Mouse (Mus musculus) MEL (cell line): ENCODE results near the gene Bpgm. TPM values are rescaled to one million over a fixed set of nuclear protein-coding genes. Genes with fewer than 3 reads are reported as not detected.

ENCODE experiments used
- DNase-seq: peaks from one replicate; pipeline ENCODE4 v3.0.0; 2011; ENCODE audit warnings: low read depth, low spot score
- H3K27ac ChIP-seq: 2 replicates; pipeline ENCODE4 v1.5.1; 2012; ENCODE audit warnings: low read depth, mild to moderate bottlenecking, control low read depth, low read length, moderate library complexity; ENCODE audit not compliant: control insufficient read depth
- H3K27me3 ChIP-seq, 2 experiments: fragments of 150-350 bp in 1 of 2; sonication (generic) in 1 of 2; 2 replicates each; pipeline ENCODE4 v1.6.1; 2012; ENCODE audit warnings: low read length in 2 of 2, mild to moderate bottlenecking in 2 of 2, improper control_type of control experiment in 1 of 2, moderate library complexity in 1 of 2; ENCODE audit not compliant: insufficient read depth in 2 of 2, control insufficient read depth in 1 of 2
- H3K36me3 ChIP-seq, 2 experiments: 2 replicates each; pipeline ENCODE4 v1.6.1; 2012 to 2014; ENCODE audit warnings: low read length in 2 of 2, improper control_type of control experiment in 1 of 2, inconsistent platforms in 1 of 2, mild to moderate bottlenecking in 1 of 2; ENCODE audit not compliant: insufficient read depth in 2 of 2, control insufficient read depth in 1 of 2
- H3K4me1 ChIP-seq, 2 experiments: fragments of 150-350 bp in 1 of 2; sonication (generic) in 1 of 2; 2 replicates each; pipeline ENCODE4 v1.6.1; 2012; ENCODE audit warnings: low read length in 2 of 2, improper control_type of control experiment in 1 of 2, mild to moderate bottlenecking in 1 of 2; ENCODE audit not compliant: insufficient read depth in 2 of 2, control insufficient read depth in 1 of 2
- H3K4me3 ChIP-seq, 2 experiments: fragments of 150-350 bp in 1 of 2; sonication (generic) in 1 of 2; 2 replicates each; pipeline ENCODE4 v1.5.1; 2012; ENCODE audit warnings: low read depth in 2 of 2, low read length in 2 of 2, mild to moderate bottlenecking in 2 of 2, moderate library complexity in 2 of 2, control low read depth in 1 of 2, improper control_type of control experiment in 1 of 2; ENCODE audit not compliant: control insufficient read depth in 1 of 2, insufficient read depth in 1 of 2
- H3K79me2 ChIP-seq: 2 replicates; pipeline ENCODE4 v1.6.1; 2012; ENCODE audit warnings: mild to moderate bottlenecking, low read length, moderate library complexity; ENCODE audit not compliant: control insufficient read depth, poor library complexity, insufficient read depth
- H3K9ac ChIP-seq: 2 replicates; pipeline ENCODE4 v1.6.1; 2012; ENCODE audit warnings: low read depth, mild to moderate bottlenecking, control low read depth, low read length, moderate library complexity; ENCODE audit not compliant: control insufficient read depth, poor library complexity, severe bottlenecking
- H3K9me3 ChIP-seq: fragments of 150-350 bp; sonication (generic); replicated peaks from 2 replicates; pipeline ENCODE4 v1.6.1; 2012; ENCODE audit warnings: mild to moderate bottlenecking, low read length, improper control_type of control experiment, moderate library complexity; ENCODE audit not compliant: insufficient read depth
- CHD1 ChIP-seq: IDR thresholded peaks from 2 replicates; pipeline ENCODE4 v1.6.1; 2012; ENCODE audit warnings: low read depth, mild to moderate bottlenecking, inconsistent platforms, low read length, improper control_type of control experiment
- CTCF ChIP-seq, 3 experiments: IDR thresholded peaks in 2 of 3; conservative IDR thresholded peaks in 1 of 3; 2 replicates each; pipeline ENCODE4 v1.5.1; 2011 to 2012; ENCODE audit warnings: low read length in 3 of 3, low read depth in 2 of 3, mild to moderate bottlenecking in 2 of 3, improper control_type of control experiment in 1 of 3, inconsistent platforms in 1 of 3, mixed read lengths in 1 of 3, moderate library complexity in 1 of 3; ENCODE audit not compliant: control insufficient read depth in 1 of 3, insufficient read depth in 1 of 3, poor library complexity in 1 of 3, severe bottlenecking in 1 of 3
- E2F4 ChIP-seq: IDR thresholded peaks from 2 replicates; pipeline ENCODE4 v1.6.1; 2011; ENCODE audit warnings: low read depth, low read length, improper control_type of control experiment, borderline replicate concordance
- EP300 ChIP-seq, 2 experiments: IDR thresholded peaks; 2 replicates each; pipeline ENCODE4 v1.6.1; 2011; ENCODE audit warnings: improper control_type of control experiment in 2 of 2, low read length in 2 of 2, low read depth in 1 of 2, mild to moderate bottlenecking in 1 of 2
- ETS1 ChIP-seq: IDR thresholded peaks from 2 replicates; pipeline ENCODE4 v1.6.1; 2012; ENCODE audit warnings: low read depth, mild to moderate bottlenecking, inconsistent platforms, low read length, improper control_type of control experiment, moderate library complexity
- GABPA ChIP-seq: IDR thresholded peaks from 2 replicates; pipeline ENCODE4 v1.6.1; 2012; ENCODE audit warnings: low read depth, mild to moderate bottlenecking, inconsistent platforms, low read length, improper control_type of control experiment, moderate library complexity
- GATA1 ChIP-seq: IDR thresholded peaks from 2 replicates; pipeline ENCODE4 v1.6.1; 2011; ENCODE audit warnings: low read depth, low read length, improper control_type of control experiment
- KAT2A ChIP-seq: conservative IDR thresholded peaks from 2 replicates; pipeline ENCODE4 v1.6.1; 2012; ENCODE audit warnings: low read depth, low read length, improper control_type of control experiment, inconsistent platforms
- MAZ ChIP-seq: IDR thresholded peaks from 2 replicates; pipeline ENCODE4 v1.6.1; 2012; ENCODE audit warnings: low read depth, mild to moderate bottlenecking, inconsistent platforms, low read length, improper control_type of control experiment
- NRF1 ChIP-seq: IDR thresholded peaks from 2 replicates; pipeline ENCODE4 v1.6.1; 2014; ENCODE audit warnings: low read depth, mild to moderate bottlenecking, inconsistent platforms, low read length, improper control_type of control experiment, moderate library complexity; ENCODE audit not compliant: poor library complexity, insufficient read depth, severe bottlenecking
- POLR2AphosphoS5 ChIP-seq: IDR thresholded peaks from 2 replicates; pipeline ENCODE4 v1.6.1; 2012; ENCODE audit warnings: low read depth, borderline replicate concordance, mild to moderate bottlenecking, inconsistent platforms, low read length, moderate library complexity, mixed read lengths
- RCOR1 ChIP-seq: IDR thresholded peaks from 2 replicates; pipeline ENCODE4 v1.6.1; 2012; ENCODE audit warnings: low read depth, mild to moderate bottlenecking, inconsistent platforms, low read length, improper control_type of control experiment
- SMC3 ChIP-seq: IDR thresholded peaks from 2 replicates; pipeline ENCODE4 v1.6.1; 2011; ENCODE audit warnings: low read depth, low read length, improper control_type of control experiment
- TAL1 ChIP-seq: IDR thresholded peaks from 2 replicates; pipeline ENCODE4 v1.6.1; 2012; ENCODE audit warnings: mild to moderate bottlenecking, inconsistent platforms, low read length, moderate library complexity, mixed read lengths
- TBP ChIP-seq: IDR thresholded peaks from 2 replicates; pipeline ENCODE4 v1.8.0; 2011; ENCODE audit warnings: low read depth, low read length, improper control_type of control experiment
- TCF12 ChIP-seq: IDR thresholded peaks from 2 replicates; pipeline ENCODE4 v1.6.1; 2014; ENCODE audit warnings: low read depth, mild to moderate bottlenecking, inconsistent platforms, low read length, improper control_type of control experiment, moderate library complexity
- USF1 ChIP-seq: IDR thresholded peaks from 2 replicates; pipeline ENCODE4 v1.6.1; 2014; ENCODE audit warnings: low read depth, mild to moderate bottlenecking, inconsistent platforms, low read length, improper control_type of control experiment, moderate library complexity
- ZKSCAN1 ChIP-seq: IDR thresholded peaks from 2 replicates; pipeline ENCODE4 v1.6.1; 2012; ENCODE audit warnings: low read depth, mild to moderate bottlenecking, inconsistent platforms, low read length, improper control_type of control experiment, moderate library complexity
- ZNF384 ChIP-seq: IDR thresholded peaks from 2 replicates; pipeline ENCODE4 v1.6.1; 2012; ENCODE audit warnings: low read depth, mild to moderate bottlenecking, inconsistent platforms, low read length, improper control_type of control experiment
- polyA plus RNA-seq, 2 experiments: library from polyadenylated mRNA; stranded (reverse) in 1 of 2; unstranded in 1 of 2; fragments of >175 nt in 1 of 2; fragments of >200 nt in 1 of 2; gene quantifications; 2 replicates each; pipeline versions ENCODE4 v1.2.1 to v1.2.4; 2012; ENCODE audit warnings: low replicate concordance in 2 of 2, low read depth in 1 of 2; ENCODE audit not compliant: insufficient read length in 2 of 2, insufficient read depth in 1 of 2, missing spikeins in 1 of 2
- total RNA-seq: library from RNA; depleted of rRNA; stranded (reverse); fragments of 300-350 nt; gene quantifications from 2 replicates; pipeline ENCODE4 v1.2.3, GENCODE M21; 2012

Gene Bpgm
- total and polyA plus RNA-seq, 3 experiments: 11.1 to 14.1 TPM; not detected in 1

GRCm38 (mm10) chr6:34480749-34481148 is 4.7 kb downstream of the Bpgm start:
- Histone ChIP-seq H3K4me3 (no peak overlapping the region), H3K4me1 (peaks cover 5 to 14% of the 10 kb centered on the region in 2 experiments), H3K9me3 (no peaks in the 10 kb centered on the region), H3K27ac (no peak overlapping the region), H3K36me3 (peaks cover 0 to 13% of the 10 kb centered on the region in 2 experiments; a peak in 2 of 4 replicates), H3K27me3 (no peaks in the 10 kb centered on the region), H3K79me2 (no peaks in the 10 kb centered on the region; the same call in 1 of the 2 replicates), H3K9ac (no peak overlapping the region)
- peak; percentile 91 for TF ChIP-seq ETS1
- no peak for TF ChIP-seq MAZ
- TF ChIP-seq GATA1: 0 out of 2 replicates have a peak, but pooled peaks have one; percentile 20
- peak; percentile 37; the same call in 1 of the 2 replicates for TF ChIP-seq TAL1
- TF ChIP-seq RCOR1: peak; percentile 14; the same call in 1 of the 2 replicates
- no peak for TF ChIP-seq CTCF (IDR thresholded peaks at IDR 0.05 in 2 of 3, conservative IDR thresholded peaks at IDR 0.05 in 1 of 3; ENCODE audit: control insufficient read depth in 1 of 3, insufficient read depth in 1 of 3, low read depth in 2 of 3, low read length in 3 of 3, poor library complexity in 1 of 3, severe bottlenecking in 1 of 3)
- no peak for TF ChIP-seq POLR2AphosphoS5
- TF ChIP-seq SMC3: no peak
- no peak for TF ChIP-seq KAT2A
- no peak for TF ChIP-seq E2F4
- TF ChIP-seq ZNF384: 0 out of 2 replicates have a peak, but pooled peaks have one; percentile 38
- peak; percentile 51; the same call in 1 of the 2 replicates for TF ChIP-seq TCF12
- no peak; a peak in 1 of 4 replicates for TF ChIP-seq EP300 (IDR thresholded peaks at IDR 0.05; ENCODE audit: low read depth in 1 of 2, low read length in 2 of 2)
- no peak for TF ChIP-seq CHD1
- TF ChIP-seq TBP: no peak
- TF ChIP-seq USF1: no peak
- no peak for TF ChIP-seq GABPA
- TF ChIP-seq ZKSCAN1: no peak
- no peak for DNase-seq

GRCm38 (mm10) chr6:34481349-34481748 is 5.3 kb downstream of the Bpgm start:
- Histone ChIP-seq H3K9ac (no peak overlapping the region), H3K79me2 (no peaks in the 10 kb centered on the region; the same call in 1 of the 2 replicates), H3K27ac (no peak overlapping the region), H3K4me3 (no peak overlapping the region), H3K4me1 (peaks cover 5 to 20% of the 10 kb centered on the region in 2 experiments), H3K36me3 (peaks cover 0 to 14% of the 10 kb centered on the region in 2 experiments; a peak in 2 of 4 replicates), H3K9me3 (no peaks in the 10 kb centered on the region), H3K27me3 (no peaks in the 10 kb centered on the region)
- DNase-seq: peak; percentile 35
- TF ChIP-seq NRF1 (no peak), ZKSCAN1 (peak; percentile 55; the same call in 1 of the 2 replicates)
